Mouse (Mus musculus): Measurements from ENCODE around the gene Gm19668.
"Not testable (repeated sequence)": the region's sequence is repeated elsewhere in the genome, so short reads cannot be mapped to it uniquely, and the experiment has no call there.

The Gm19668 gene

GRCm38 (mm10) chr10:77798921-77799508 is at the start of gene Gm19668:
Gene Gm19668, minus strand, starts transcription at chr10:77799133.
- no peak for DNase-seq (ENCODE audit: low spot score)

- no peak for DNase-seq (ENCODE audit: low spot score)
Observed at GRCm38 (mm10) chr10:77847538-77847937, 48.6 kb upstream of the Gm19668 start.

GRCm38 (mm10) chr10:77846961-77847360 is 48.0 kb upstream of the Gm19668 start:
- no peak for DNase-seq (ENCODE audit: low spot score)

GRCm38 (mm10) chr10:77846503-77846902 is 47.6 kb upstream of the Gm19668 start, which contains the start of gene Gm36176:
Gene Gm36176, plus strand, starts transcription at chr10:77846803.
- no peak for DNase-seq (ENCODE audit: low spot score)

- DNase-seq (ENCODE audit: low spot score) = no peak
Observed at GRCm38 (mm10) chr10:77839006-77839405, 40.1 kb upstream of the Gm19668 start.

- no peak for DNase-seq (ENCODE audit: low spot score)
Observed at GRCm38 (mm10) chr10:77835647-77836046, 36.7 kb upstream of the Gm19668 start, which contains the start of gene Krtap10-10. Gene Krtap10-10, plus strand, starts transcription at chr10:77835947.

- DNase-seq (ENCODE audit: low spot score) = no peak
Observed at GRCm38 (mm10) chr10:77826951-77827350, 28.0 kb upstream of the Gm19668 start, which contains the start of gene Krtap10-4. Gene Krtap10-4, minus strand, starts transcription at chr10:77827095.

- DNase-seq (ENCODE audit: low spot score) = no peak
Observed at GRCm38 (mm10) chr10:77819203-77819602, 20.3 kb upstream of the Gm19668 start.

GRCm38 (mm10) chr10:77818523-77818922 is 19.6 kb upstream of the Gm19668 start:
- DNase-seq (ENCODE audit: low spot score) = no peak

- no peak for DNase-seq (ENCODE audit: low spot score)
Observed at GRCm38 (mm10) chr10:77815514-77815913, 16.6 kb upstream of the Gm19668 start.

- DNase-seq (ENCODE audit: low spot score) = no peak
Observed at GRCm38 (mm10) chr10:77814382-77814781, 15.4 kb upstream of the Gm19668 start, which contains the start of gene Gm2696. Gene Gm2696, plus strand, starts transcription at chr10:77814682.

- DNase-seq (ENCODE audit: low spot score) = no peak
Observed at GRCm38 (mm10) chr10:77811743-77812142, 12.8 kb upstream of the Gm19668 start, which contains the start of gene Gm9507. Gene Gm9507, minus strand, starts transcription at chr10:77811843.

- DNase-seq (ENCODE audit: low spot score) = no peak
Observed at GRCm38 (mm10) chr10:77804095-77804494, 5.2 kb upstream of the Gm19668 start.

GRCm38 (mm10) chr10:77798164-77798920 is 591 bp downstream of the Gm19668 start:
- DNase-seq (ENCODE audit: low spot score) = not testable (repeated sequence)

- DNase-seq (ENCODE audit: low spot score) = no peak
Observed at GRCm38 (mm10) chr10:77797677-77798076, 1.3 kb downstream of the Gm19668 start.

- no peak for DNase-seq (ENCODE audit: low spot score)
Observed at GRCm38 (mm10) chr10:77794976-77795375, 4.0 kb downstream of the Gm19668 start, which contains the start of gene Gm9639. Gene Gm9639, minus strand, starts transcription at chr10:77795076.

GRCm38 (mm10) chr10:77788621-77789020 is 10.3 kb downstream of the Gm19668 start:
- no peak for DNase-seq (ENCODE audit: low spot score)

- DNase-seq (ENCODE audit: low spot score) = not testable (repeated sequence)
Observed at GRCm38 (mm10) chr10:77787876-77788275, 11.1 kb downstream of the Gm19668 start, which contains the start of gene Gm7137. Gene Gm7137, minus strand, starts transcription at chr10:77788200.

GRCm38 (mm10) chr10:77783396-77783795 is 15.5 kb downstream of the Gm19668 start:
- DNase-seq (ENCODE audit: low spot score) = not testable (repeated sequence)

- DNase-seq (ENCODE audit: low spot score) = not testable (repeated sequence)
Observed at GRCm38 (mm10) chr10:77782442-77782841, 16.5 kb downstream of the Gm19668 start, which contains the start of gene Gm3250. Gene Gm3250, minus strand, starts transcription at chr10:77782542.

GRCm38 (mm10) chr10:77776844-77777243 is 22.1 kb downstream of the Gm19668 start, which contains the start of gene Gm7138:
Gene Gm7138, minus strand, starts transcription at chr10:77776944.
- DNase-seq (ENCODE audit: low spot score) = not testable (repeated sequence)

- not testable (repeated sequence) for DNase-seq (ENCODE audit: low spot score)
Observed at GRCm38 (mm10) chr10:77772142-77772541, 26.8 kb downstream of the Gm19668 start.

GRCm38 (mm10) chr10:77771225-77771624 is 27.7 kb downstream of the Gm19668 start, which contains the start of gene Gm3238:
Gene Gm3238, minus strand, starts transcription at chr10:77771325.
- DNase-seq (ENCODE audit: low spot score) = not testable (repeated sequence)
